Mouse (Mus musculus): ENCODE results near the gene Snapc4.

Gene Snapc4

DNA sequence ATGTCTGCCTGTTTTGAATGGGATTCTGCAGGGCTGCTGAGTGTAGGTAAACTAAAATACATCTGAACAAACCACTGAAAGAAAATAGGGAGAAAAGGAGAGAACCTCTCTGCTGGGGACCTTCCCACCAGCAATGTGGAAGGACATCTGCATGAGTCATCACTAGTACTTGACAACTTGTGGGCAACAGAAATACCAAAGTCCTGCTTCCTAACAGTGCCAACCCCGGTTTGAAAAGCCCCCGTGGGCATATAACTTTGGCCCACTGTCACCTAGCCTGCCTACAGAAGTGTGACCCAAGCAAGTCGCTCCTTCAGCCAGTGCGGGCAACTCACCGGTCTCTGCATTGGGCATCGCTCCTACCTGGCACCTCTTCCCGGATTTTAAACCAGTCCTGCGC lies 8.1 kb downstream of the Snapc4 start:
- DNase-seq (ENCODE audit: low spot score), result no peak

DNA sequence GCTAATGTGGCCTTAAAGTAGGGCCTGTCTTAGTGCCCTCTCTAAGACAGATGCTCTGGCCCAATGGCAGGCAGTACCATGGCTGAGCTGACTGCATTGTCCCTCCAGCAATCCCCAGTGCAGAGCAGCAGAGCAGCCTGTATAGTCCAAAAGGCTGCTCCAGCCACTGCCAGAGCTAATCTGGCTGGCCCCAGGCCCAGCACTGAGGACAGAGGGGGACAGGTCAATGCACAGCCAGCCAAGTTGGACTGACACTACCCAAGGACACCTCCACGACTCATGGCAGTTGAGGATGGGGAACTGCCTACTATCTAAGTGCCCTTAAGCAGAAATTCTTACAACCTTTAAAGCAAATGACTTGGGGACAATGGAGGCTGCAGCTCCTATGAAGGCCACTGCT lies 11.9 kb downstream of the Snapc4 start:
- no peak for DNase-seq (ENCODE audit: low spot score)

DNA sequence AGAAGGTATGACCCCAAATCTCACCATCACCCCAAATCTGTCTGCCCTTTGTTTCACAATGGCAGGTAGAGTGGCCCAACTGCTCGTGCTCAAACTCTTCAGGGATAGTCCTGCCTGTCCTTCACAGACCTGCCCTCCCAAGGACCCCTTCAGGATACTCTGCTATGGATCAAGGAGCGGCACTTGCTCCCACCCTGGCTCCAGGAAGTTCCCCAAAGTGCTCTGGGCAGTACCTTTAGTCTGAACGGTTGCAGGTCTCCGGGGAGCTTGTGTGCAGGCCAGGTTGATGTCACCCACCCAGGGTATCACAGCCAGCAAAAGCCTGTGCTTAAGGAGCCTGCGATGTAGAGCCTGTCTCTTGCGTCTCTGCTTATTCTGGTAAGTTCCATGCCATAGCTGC lies 12.5 kb downstream of the Snapc4 start:
- DNase-seq (ENCODE audit: low spot score), result no peak

DNA sequence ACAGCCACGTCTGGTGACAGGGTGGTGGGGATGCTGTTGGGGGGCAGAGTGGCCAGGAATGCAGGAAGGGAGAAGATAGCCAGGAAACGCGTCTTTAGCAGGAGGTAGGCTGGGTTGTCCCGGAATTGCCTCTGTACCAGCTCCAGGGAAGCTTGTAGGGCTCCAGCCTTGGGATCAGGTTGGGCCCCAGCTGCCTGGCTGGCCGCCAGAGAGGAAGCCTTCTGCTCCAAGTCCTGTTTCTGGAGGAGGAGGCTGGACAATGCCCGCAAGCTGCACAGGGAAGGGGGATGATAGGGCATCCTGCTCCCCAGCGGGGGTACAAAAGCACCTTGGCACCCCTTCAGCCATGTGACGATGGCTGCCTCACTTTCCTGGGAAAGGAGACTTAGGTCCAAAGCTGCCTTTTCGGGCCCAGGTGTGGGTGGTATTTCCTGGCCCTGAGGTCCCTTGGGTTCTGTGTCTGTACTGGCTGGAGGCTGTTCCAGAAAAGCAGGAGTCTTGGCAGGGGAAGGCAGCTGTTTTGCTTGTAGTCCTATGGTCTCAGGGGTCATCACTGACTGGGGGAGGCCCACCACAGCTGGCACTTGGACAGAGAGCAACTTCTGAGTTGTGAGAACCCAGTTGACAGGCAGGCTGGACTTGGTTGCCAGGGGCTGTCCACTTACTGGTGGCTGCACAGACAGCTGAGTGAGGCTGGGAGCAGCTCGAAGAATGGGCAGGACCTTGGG lies 15.6 kb downstream of the Snapc4 start:
- DNase-seq (ENCODE audit: low spot score), result peak; percentile 61

DNA sequence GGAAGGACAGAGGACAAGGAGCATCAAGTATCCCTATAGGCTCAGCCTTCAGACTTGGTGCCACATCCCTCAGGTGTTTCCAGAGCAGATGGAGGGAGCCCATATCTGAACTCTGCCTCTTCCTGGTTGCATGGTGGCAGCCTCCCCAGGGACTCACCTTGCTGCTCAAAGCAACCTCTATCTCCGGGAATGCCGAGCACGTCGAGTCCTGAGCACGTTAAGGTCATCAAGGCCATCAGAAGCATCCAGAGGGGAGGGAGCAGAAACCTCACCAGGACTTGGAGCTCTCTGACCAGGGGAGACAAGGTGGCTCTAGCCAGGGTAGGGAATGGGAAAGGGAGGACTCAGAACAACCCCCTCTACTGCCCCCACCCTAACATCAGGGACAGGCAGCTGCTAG lies 17.0 kb downstream of the Snapc4 start:
- no peak for DNase-seq (ENCODE audit: low spot score)

DNA sequence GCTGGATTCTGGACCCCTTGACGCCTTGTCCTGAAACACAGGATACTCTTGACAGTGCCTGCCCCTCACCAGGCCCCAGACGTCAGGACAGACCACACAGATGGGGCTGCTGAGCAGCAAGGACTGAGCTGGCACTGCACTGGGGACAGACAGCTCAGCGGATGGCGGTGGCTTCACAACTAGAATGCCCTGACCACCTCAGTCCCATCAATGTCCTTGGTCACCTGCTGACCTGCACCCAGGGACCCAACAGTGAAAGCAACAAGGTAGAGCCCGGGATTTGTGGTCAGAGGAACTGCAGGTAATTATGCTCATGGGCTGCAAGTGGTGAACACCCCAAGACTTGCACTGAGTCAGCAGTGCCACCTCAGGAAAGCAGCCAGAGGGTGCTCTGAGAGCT lies 17.5 kb downstream of the Snapc4 start:
- no peak for DNase-seq (ENCODE audit: low spot score)

DNA sequence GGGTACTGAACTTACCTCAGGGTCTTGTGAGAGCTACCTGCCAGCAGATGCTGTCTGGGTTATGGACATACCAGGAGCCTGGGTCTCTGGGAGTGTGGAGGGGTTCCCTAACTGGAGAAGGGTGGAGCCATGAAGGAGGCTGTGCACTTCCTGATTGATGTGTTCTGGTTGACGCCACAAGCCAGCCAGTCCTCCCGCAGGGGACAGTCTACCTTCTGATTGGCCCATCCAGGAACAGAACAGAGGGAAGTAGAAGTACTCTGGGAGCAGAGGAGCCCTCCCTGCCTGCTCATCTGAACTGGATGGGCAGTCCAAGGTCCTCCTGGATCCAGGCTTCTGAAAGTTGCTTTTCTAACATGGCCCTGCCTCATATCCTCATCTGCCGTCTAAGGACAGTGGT lies 19.7 kb downstream of the Snapc4 start, which contains the start of gene Card9:
Gene Card9 (minus strand): TSS at position 147 of the 400 bp plus-strand sequence.
- no peak for DNase-seq (ENCODE audit: low spot score)

DNA sequence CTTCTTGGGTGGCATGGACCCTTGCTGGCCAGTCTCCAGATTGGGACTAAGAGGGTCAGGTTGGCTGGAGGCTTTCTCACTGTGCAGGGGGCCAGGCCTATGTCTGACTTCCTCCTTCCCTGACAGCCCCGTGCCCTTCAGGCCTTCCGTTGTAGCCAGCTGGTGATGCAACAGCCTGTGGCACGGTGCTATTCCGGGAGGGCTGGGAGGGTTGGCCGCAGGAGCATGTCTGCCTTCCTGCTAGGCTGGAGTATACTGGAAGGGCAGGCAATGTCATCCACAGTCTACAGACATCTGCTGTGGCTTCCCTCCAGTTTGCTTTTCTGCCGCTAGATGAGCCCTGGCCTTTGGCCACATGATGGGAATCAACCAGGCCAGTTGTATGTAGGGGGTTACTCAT lies 20.5 kb downstream of the Snapc4 start:
- DNase-seq (ENCODE audit: low spot score), result no peak

DNA sequence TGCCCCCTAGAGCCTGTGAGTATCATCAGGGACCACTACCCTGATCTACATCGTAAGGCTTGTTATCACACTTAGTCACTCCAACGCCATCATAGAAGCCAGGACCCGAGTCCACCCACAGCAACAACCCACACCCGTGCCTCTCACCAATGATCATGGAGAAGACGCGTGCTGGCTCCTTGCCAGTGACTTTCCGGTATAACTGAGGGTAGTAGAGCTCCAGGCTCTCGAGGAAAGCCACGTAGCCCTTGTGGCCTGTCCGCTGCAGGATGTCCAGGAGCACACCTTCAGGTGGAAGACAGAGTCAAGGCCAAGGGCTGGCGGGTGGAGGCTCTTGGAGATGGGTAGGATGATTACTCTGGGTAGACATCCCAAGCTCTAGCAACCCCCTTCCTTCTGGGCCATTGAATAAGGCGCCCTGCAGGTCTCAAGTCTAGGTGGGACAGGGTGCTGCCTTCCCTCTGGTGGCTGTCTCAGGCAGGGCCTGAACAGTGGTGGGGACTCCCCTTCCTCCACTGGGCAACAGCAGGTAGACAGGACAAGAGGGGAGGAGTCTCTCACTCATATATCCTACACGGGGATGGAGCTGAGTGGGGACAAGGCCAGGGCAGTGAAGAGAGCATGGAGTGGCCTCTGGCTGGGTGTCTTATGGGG lies 21.7 kb downstream of the Snapc4 start:
- DNase-seq (ENCODE audit: low spot score), result no peak

DNA sequence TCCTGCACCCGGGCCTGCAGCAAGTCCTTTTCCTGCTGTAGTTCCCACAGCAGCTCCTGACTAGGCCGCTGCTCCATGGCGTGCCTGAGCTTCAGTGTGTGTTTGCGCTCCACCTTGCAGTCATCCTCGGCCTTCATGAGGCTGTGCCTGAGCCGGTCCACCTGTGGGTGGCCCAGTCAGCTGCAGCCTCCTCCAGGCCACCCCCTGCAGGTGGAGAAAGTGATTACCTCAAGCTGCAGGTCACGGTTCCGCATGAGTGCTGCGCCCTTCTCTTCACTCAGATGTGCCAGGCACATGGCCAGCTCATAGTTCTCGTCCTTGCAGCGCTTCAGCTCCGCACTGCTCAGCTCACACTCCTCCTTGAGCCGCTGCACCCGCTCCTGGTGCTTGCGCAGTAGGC lies 23.0 kb downstream of the Snapc4 start:
- peak; percentile 31 for DNase-seq (ENCODE audit: low spot score)

DNA sequence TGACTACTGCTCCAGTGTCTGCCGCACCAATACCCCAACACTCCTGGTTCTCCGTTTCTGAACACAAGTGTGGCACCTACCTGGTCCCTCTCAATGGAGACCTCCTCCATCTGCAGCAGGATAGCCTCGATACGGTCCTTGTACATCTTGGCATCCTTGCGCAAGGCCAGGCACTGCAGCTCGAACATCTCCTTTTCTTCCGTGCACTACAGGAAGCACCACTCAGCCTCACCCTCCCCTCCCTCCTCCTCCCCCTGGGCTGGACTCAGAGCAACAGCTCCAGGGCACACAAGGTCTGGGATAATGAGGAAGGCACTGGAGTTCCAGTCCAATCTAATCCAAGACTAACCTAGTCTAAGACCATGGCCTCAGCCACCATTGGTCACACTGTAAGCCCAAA lies 23.8 kb downstream of the Snapc4 start:
- no peak for DNase-seq (ENCODE audit: low spot score)

DNA sequence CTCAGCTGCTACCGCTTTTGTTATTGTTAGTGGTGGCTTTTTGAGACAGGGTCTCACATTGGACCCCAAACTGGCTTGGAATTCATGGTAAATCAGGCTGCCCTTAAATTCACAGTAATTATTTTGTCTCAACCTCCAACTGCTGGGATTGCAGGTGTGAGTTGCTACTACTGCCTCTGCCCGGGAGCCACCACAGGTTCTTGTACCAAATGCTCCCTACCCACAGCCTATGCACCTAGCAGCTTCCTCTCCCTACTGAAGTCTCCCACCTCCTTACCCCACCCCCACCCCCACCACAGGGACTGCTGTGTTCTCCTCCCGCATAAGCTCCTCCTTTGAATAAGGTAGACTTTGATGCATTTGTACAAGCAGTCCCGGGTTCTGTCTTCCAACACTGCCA lies 24.2 kb downstream of the Snapc4 start:
- DNase-seq (ENCODE audit: low spot score), result no peak

DNA sequence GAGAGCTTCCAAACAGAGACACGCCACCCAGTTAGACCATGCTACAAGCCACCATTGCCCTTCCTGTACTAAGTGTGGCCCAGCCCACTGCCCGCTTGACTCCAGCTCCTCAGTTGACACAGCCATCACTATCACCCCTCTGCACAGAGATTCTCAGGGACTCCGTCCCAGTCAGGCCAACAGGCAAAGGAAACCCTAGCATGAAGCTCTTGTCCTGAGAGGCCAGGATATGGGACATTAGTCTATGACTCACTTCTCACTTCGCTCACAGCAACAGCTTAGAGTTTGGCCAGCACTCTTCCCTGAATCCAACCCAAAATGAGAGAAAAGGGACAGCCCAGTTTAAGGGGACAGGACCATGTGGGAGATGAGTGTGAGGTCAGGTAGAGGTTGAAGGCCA lies 26.1 kb downstream of the Snapc4 start:
- no peak for DNase-seq (ENCODE audit: low spot score)

DNA sequence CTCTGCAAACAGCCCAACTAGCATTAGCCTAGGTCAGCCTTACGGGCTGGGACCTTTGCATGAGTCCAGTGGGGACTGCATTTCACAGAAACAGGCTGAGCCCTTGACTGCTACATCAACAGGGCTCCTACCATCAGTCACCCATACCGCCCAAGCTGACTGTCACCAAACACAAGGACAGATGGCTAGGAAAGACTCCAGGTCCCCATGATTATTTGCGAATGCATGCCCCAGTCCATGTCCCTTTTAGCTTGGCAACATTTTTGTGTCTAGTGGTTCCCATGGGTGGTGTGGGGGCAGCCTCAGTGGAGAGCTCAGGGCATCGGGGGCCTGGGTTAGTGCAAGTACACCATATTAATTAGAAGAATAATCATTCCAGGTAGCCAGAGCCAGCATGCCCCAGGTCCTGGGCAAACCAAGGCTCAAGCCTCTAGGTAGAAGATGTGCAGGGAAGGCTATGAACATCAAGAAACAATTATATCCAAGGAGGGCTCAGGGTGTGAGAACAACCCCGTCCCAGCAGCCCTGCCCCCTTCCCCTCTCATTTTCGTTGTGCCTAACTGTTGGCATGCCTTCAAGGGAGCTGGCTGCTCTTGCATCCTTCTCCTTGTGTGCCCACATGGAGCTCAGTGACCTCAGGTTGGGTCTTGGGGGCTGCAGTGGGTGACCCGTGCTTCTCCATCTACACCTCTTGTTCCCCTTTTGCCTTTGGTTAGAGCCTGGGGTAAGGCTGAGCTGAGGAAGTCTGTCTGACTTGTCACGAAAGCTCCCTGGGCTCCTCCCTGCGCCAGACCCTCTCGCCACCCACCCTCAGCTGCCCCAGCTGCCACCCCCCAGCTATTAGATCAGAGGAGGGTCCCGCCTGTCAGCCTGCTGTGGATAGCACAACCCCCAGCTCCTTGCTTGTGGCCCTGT lies 27.1 kb downstream of the Snapc4 start:
- DNase-seq (ENCODE audit: low spot score), result no peak

DNA sequence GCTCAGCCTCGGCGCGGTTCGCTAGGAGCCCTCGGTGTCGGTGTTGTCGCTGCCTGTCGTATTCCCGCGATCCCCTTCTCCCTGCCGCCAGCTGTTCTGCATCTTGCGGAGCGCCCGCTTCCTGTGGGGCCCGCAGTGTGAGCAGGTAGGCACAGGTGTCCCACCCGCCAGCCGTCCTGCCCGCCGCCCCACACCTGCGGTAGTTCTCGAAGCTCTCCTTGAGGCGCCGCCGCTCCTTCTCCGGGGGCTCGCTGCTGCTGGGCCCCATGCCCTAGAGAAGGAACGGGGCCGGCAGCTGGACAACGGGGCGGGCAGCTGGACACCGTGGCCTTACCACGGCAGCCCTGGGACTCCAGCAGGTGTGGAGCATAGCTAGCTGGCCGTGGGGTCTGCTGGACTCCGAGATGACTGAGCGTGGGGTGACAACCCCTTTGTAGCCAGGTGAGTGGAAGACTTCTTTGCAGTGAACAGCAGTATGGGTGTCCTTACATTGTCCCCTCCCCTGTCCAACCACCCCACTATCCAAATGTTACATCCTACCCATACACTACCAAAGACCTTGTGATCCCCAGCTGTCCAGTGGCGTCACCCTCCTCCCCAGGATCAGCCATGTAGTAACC lies 28.1 kb downstream of the Snapc4 start:
- peak; percentile 29 for DNase-seq (ENCODE audit: low spot score)

DNA sequence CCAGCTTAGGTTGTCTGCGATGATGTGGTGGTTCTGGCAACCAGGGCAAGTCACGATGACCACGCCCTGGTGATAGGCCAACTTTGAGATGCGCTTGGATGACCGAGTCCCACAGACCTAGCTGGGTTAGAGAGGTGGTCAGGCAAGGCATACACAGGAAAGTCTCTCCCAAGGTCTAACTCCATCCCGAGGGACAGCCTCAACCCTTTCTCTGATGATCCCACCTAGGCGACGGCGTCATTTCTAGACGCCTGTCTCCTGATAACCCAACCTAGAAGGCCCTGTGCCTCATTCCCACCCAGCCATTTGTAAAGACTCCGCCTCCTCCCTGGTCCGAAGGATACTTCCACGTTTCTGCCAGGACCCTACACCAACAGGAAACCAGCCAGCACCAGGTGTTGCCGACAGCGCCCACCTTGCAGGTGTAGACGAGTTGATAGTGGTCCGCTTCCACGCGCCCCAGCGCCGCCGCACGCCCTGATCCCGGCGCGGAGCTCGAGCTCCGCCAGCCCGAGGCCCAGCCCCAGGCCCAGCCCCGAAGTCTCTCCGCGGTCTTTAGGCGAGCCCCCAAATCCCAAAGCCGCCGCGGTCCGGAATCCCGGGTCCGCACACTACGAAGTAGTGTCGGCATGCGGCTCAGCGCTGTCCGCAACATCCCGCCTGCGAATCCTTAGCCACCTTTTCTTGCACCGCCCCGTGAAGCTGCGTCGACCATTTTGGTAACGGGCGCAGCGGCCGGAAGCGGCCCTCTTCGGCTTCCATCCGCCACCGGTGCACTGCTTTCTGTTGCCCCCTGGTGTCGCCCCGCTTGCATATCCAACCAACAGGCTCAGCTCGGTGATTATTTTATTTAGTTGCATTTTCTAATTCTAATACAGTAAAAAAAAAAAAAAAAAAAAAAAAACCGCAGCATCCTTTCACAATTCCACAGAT lies 28.8 kb downstream of the Snapc4 start, which contains the start of gene Dnlz:
Gene Dnlz (minus strand): TSS at position 753 of the 933 bp plus-strand sequence.
- DNase-seq (ENCODE audit: low spot score), result peak; percentile 94

DNA sequence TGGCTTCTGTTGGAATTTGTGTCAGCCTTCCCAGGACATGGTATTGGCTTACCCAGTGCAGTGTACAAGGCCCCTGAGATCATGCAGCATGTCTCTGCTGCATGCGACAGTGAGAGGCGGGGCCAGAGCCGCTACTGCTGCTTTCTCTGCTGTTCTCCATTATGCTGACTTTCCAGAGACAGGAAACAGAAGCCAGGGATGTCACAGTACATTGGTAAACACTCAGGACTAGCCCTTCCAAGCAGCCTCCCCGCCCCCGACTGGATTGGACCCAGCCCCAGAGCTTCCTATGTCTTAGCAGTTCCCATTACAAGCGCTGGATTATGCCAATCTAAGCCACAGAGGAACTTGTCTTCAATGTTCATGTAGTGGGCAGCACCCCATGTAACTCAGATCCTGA lies 32.2 kb downstream of the Snapc4 start:
- DNase-seq (ENCODE audit: low spot score), result no peak

DNA sequence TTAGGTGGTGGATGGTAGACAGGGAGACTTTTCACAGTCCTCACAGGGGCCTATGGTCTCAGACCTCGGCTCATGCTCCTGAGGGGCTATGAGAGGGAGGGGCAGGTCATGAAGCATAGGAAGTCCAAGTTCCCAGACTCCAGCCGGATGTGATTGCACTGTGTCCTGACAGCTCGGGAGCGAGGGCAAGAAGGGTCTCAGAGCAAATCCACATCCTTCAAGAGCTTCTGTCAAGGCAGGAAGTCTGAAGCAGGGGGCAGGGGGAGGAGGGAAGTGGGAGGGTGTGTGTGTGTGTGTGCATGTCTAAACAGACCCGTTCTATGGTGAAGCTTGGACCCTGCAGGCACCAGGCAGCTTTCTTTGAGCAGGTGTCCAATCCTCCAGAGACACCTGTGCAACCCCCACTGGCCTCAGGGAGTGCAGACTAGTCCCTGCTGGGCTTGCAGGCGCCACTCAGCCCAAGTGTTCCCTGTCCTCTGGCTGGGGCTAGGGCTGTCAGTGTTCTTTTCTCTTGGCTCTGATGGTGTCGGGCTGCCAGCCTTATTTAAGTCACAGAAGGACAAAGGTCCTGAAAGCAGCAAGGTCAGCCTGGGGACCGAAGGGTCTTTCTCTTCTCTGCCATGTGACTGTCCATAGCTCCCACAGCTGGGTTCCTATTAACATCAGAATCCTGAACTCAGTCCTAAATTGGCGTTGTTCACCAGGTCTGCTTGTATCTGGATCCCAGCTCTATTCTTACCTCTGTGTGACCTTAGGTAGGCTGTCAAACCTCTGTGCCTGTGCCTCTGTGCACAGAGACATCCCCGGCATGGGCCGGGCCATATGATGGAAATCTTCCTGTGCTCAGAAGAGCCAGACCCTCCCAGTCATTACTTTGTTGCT lies 37.6 kb downstream of the Snapc4 start:
- no peak for DNase-seq (ENCODE audit: low spot score)

DNA sequence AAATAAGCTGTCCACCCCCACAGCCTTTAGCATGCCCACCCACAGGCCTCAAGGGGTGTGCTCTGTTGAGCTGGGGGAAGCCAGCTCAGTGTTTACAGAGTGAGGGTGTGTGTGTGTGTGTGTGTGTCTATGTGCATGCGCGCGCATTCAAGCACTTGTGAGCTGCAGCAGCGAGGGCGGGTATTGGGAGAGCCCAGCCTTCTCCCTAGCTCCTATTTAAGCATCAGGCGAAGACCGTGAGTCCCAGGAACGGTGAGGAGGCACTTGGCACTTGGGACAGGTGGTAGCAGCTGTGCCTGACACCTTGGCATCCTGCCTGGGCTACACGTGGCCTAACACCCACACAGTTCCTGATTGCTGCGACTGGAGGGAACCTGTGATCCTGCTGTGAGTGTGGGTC lies 38.4 kb downstream of the Snapc4 start:
- peak; percentile 61 for DNase-seq (ENCODE audit: low spot score)

DNA sequence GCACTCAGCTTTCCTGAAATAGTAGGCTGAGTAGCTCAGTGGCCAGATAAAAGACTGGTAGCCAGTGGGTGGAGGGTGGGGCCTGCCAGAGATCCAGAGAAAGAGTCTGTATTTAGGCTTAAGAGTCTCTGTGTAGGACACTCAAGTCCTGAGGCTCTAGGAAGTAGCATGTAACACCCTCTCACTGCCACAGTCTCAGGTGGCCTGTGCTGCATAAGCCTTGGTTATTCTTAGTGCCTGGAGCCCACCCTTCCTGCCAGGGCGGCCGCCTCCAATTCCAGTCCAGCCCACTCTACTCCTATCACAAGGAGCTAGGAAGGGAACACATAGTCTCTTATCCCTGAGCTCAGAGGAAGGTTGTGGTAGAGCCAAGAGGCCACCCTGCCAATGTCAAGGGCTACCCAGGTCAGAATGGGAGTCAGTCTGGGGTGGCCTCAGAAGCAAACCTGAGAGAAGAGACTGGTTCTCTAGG lies 38.9 kb downstream of the Snapc4 start:
- DNase-seq (ENCODE audit: low spot score), result no peak
